Mouse (Mus musculus): ENCODE data around the gene Uba1.

- TF ChIP-seq CTCF (conservative IDR thresholded peaks at IDR 0.05; ENCODE audit: insufficient read depth, insufficient read length, low read depth, low read length): no peak
- TF ChIP-seq POLR2A (IDR thresholded peaks at IDR 0.05; ENCODE audit: low read depth, low read length): peak; percentile 28
Observed at GRCm38 (mm10) chrX:20688068-20688547, 30.0 kb downstream of the Uba1 start.
